Mouse (Mus musculus): ENCODE measurements around the gene Gripap1. TPM values are rescaled to one million over a fixed set of nuclear protein-coding genes. Genes with fewer than 3 reads are reported as not detected.
"Not testable (repeated sequence)": the region's sequence is repeated elsewhere in the genome, so short reads cannot be mapped to it uniquely, and the experiment has no call there.

Gripap1 gene
- polyA plus RNA-seq, 2 experiments from 2014 or later = 46.6 to 58.8 TPM

DNA sequence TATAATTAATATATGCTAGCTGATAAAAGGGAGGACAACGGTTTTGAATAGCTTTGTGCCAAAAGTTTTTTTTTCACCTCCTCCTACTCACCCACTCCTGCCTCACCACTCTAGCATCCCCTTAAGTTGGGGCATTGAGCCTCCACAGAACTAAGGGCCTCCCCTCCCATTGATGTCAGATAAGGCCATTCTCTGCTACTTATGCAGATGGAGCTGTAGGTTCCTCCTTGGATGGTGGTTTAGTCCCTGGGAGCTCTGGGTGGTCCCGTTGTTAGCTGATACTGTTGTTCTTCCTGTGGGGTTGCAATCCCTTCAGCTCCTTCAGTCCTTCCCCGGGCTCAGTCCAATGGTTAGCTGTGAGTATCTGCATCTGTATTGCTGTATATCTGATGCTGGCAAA, 10.3 kb upstream of the Gripap1 start:
- no peak for ATAC-seq

DNA sequence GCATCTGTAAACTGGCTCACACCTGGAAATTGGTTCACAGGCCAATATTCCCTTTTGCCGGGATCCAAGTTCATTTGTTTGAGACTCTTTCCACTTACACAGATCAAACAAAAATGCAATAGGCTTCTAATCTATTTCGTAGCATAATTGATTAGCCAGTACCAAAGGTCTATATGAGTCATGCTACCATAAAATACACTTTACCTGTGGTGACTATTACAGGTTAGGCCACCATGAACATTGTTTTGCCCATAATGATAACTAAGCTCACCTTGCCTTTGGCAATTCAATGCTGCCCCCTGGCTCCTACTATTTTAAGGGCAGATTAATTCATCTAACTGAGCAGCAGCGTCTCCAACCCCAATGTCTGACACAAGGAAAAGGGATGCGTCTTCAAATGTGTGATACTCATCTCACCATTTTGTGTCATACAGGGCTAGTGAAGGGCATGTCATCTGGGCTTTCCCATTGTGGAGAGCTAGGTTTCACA, 6.9 kb upstream of the Gripap1 start:
- ATAC-seq = no peak

DNA sequence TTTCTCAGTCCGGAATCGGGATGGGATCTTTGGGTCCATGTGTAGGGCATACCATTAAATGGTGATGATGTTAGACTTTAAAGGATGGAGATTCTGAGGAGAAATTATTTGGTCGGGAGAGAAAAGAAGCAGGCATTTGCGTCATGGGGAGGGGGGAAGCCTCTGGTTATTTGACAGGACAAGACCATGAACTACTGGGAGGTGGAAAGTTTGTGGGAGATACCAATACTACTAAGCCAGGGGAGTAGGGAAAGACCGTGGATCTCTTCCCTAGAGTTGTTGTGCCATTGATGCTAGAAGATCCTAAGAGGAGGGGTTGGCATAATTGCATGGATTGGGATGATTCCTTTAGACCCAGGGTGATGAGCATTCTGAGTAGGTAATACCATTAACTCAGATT, 744 bp downstream of the Gripap1 start:
- no peak for ATAC-seq

DNA sequence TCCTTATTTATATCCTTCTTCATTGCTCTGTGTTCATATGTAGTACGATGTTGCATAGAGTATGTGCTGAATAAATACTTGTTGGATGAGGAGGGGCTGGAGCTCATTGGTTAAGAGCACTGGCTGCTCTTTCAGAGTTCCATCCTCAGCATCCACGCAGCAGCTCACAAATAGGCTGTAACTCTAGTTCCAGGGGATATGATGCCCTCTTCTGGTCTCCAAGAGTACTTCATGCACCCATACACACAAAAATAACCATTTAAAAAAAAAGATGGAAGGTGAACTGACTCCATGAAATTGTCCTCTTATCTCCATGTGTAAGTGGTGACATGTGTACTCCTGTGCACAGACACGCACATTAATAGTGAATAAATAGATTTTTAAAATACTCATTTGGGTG, 3.8 kb downstream of the Gripap1 start:
- no peak for ATAC-seq

DNA sequence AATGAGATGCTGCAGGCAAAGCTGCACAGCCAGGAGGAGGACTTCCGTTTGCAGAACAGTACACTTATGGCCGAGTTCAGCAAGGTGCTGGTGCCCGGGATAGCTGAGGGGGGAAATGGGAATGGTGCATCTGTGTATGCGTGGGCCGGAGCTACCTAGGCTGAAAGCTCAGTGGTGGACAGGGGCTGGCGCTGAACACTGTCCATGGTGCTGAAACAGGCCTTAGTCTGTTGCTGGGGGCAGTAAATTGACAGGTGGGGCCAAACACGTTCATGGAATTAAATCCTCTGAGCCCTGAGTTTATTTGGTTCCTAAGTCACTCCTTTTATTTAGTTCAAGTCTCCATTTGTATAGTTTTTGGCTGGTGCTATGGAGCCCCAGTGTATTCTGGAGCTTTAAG, 5.5 kb downstream of the Gripap1 start:
- ATAC-seq = no peak

DNA sequence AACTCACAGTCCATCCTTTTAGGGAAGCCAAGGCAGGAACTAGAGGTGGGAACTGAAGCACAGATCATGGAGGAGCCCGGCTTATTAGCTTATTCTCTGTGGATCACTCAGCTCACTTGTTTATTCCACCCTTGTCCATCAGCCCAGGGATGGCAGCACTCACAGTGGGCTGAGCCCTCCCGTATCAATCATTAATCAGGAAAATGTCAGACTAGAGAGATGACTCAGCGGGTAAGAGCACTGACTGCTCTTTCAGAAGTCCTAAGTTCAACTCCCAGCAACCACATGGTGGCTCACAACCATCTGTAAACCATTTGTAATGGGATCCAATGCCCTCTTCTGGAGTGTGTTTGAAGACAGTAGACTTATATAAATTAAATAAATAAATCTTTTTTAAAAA, 7.8 kb downstream of the Gripap1 start:
- no peak for ATAC-seq

DNA sequence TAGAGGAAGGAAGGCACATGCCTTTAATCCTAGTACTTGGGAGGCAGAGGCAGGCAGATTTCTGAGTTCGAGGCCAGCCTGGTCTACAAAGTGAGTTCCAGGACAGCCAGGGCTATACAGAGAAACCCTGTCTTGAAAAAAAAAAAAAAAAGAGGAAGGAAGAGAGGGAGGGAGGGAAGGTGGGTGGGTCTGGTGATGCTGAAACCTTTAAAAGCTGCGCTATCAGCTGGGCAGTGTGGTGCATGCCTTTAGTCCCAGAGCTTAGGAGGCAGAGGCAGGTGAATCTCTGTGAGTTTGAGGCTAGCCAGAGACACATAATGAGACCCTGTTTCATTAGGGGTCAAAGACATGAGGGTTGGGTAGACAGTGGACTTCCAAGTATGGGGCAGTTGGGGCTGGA, 12.6 kb downstream of the Gripap1 start:
- ATAC-seq = not testable (repeated sequence)

DNA sequence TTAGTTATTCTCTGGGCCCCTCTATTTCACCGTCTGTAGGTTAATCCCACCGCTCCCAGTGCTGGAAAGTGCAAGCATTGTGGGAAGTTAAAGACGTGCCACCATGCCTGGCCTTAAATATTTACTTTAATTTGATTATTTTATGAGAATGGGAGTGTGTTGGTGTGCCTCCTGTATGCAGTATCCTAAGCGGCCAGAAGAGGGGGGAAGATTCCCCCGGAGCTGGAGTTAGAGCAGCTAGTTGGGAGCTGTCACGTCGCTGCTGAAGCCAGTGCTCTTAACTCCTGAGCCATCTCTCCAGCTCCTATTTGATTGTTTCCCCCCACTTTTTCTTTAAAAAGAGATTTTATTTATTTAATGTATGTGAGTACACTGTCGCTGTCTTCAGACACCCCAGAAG, 25.5 kb downstream of the Gripap1 start:
- not testable (repeated sequence) for ATAC-seq

DNA sequence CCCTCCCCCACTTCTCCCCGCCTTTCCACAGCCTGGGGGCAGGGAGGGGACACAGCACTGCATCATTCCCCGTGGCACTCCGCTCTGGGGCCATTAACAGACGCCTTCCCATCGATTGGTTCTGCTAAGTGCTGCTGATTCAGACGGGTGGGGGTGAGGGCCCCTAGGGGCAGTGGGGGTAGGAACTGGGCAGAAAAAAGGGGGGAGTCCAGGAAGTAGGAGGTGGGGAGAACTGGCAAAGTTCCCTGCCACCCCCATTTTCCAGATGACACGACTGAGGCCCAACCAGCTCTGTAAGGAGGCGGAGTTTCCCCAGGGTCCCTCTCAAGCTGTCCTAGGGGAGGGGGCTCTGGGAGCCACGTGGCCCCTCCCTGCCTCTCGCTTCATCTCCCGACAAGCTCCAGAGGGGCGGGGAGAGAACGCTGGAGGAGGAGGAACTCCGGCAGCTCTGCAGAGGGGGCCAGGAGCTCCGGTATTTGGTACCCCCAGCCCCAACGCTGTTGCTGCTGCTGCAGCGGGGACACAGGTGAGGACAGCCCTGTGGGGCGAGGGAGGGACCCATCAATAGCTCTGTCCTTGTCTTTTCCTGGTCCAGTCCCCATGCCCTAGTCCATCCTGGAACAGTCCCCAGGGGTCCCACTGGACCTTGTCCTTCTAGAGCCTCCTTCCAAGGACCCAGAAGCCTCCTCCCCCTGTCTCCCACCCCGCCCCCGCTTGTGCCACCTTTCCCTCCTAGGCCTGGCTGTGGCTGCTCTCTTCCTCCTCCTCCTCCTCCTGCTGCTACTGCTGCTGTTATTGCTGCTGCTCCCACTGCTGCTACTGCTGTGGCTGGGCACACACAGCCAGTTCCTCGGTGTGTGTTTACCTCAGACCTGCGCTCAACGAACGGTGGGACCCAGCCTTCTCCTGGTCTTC, 32.6 kb downstream of the Gripap1 start, which contains the start of gene Kcnd1:
Gene Kcnd1, plus strand, starts transcription at position 425 of the 915 bp plus-strand sequence.
- no peak for ATAC-seq

DNA sequence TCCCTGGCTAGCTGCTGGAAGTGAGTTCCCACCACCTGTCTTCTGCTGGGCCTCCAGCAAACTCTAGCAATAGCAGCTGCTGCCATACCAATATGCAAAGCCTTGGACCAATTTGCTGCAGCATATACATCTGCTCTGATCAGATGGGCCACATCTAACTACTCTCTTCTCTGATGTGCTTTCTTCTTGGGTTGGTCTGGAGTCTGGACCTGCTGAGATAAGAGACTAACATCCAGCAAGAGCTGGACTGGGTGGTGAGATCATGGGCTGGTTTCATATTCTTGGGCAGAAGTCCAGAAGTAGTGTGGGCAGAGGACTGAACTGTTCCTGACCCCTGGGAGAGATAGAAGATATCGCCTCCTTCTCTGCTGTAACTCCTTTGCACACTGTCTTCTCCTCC, 47.6 kb downstream of the Gripap1 start:
- no peak for ATAC-seq

DNA sequence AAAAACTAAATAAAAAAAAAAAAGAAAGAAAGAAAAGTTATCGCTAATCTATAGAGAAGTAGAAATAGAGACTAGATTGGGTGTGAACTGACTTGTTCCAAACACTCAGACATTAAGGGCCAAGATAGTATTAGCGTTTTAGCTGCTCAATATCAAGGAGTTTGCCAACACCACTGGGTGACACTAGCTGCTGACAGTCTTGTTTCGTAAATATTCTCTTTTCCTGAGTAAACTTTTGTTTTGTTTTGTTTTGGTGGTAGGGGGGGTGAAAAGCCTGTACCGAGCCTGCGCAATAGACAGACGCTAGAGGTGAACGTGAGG, 51.2 kb downstream of the Gripap1 start:
- no peak for ATAC-seq

DNA sequence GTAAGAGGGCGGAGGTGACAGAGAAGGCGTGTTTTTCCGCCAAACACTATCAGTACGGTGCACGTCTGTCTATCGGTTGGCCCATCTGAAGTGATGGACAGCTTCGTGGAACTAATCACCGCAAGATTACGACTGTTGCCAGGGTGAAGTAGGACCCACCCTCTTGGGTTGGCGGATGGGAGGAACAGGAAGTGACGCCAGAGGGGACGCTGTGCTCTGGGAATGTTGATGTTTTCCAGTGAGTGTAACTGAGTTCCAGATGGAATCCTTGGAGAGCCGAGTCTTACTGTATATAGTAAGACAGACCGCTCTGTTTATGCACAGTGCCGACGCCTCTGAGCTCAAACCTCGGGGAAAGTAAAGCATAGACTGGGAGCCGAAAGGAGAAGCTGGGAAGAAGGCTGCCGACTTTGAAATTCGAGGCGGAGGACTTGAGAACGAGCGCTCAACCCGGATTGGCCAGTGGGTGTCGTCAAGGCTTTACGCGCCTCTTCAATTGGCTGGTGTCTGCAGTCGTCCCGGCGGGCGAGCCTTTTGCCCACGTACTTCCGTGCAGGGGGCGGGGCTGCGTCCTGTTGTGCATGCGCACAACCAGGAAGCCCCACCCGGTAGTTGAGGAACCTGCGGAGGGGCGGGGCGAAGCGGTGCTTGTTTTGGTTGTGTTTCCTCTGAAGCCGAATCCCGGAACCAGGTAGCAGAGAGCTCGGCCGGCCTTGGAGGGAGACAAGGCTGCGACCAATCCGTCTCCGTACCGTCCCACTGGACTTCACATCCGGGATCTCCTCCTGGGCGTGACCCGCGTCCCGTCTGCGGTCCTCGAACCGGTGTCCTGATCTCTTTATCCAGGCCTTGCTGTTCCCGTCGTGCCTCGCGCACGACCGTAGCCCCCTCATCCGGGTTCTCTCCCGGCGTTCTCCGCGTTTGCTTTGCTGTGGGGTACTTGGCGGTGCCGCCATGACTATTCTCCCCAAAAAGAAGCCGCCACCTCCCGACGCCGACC, 51.9 kb downstream of the Gripap1 start, which contains the start of gene Otud5:
Gene Otud5, plus strand, starts transcription at position 202 of the 1,000 bp plus-strand sequence.
- ATAC-seq = peak; percentile 87

DNA sequence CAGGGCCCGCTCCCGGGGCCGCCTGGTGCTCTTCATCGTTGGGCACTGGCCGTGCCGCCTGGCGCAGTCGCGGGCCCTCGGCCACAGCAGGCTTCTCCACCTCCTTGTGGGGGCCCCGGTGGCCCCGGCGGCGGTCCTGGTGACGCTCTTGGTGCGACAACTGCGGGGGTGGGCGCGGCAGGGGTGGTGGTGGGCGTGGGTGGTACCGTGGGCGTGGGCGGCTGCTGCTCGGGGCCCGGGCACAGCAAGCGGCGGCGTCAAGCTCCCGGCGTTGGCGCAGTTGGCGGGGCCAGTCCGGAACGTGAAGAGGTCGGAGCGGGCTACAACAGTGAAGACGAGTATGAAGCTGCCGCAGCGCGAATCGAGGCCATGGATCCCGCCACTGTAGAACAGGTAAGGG, 52.8 kb downstream of the Gripap1 start:
- no peak for ATAC-seq

DNA sequence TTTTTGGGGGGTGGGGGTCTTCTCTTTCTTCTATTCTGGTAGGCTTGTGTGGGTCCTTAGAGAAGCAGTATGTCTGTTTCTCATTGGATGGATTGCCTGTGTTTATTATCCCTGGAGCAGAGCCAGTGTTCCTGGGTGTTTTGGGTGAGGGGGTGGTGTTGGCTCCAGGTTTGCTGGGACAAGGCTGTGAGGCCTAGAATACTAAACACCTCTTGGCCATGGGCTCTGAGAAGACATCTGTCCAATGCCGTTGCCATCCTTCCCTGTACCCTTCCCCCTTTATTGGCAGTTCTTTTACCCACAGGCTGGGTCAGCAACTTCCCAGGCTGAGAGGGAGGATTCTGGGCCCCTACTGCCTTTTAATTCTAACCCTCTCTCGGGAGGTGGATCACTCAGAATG, 58.3 kb downstream of the Gripap1 start:
- ATAC-seq = no peak

DNA sequence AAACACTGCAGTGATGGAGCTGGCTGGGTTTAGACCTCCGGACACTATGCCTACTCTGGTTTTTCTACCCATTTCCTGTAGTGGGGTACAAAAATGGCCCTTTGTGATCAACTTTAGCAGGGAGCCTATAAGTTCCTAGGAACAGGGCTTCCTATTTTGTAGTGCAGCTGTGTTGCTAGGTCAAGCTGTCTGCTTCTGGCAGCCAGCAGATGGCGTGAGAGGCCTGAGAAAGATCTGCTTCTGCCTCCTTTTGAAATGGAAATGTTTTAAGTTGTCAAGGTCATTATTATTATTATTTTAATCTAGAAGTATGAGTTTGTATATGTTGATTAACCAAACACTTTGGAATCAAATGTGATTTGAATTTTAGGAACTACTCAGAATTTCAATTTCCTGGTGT, 65.0 kb downstream of the Gripap1 start:
- peak; percentile 52 for ATAC-seq

DNA sequence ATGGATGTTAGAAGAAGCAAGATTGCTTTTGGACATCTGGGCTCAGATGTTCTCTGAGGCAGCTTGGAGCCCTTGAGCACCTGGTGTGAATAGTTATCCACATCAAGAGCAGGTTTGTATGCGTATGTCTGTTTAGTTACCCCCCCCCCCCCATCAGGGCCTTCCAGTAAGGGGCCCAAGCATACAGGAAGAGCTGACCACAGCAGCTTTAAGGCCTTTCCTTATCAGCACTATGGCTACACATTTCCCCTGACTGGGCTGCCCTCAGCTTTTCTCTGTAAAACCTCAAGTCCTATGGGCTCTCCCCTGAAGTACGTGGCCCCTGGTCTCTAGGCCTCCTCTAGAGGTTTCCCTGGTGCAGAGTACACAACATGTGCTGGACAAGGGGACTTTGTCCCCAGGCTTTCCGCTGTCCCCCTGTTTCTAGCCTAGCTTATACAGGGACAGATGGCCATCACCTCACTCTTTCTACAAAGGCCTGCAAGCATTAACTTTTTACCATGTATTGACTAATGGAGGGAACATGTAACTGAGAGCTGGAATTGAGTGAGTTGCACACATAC, 69.7 kb downstream of the Gripap1 start:
- ATAC-seq = no peak

DNA sequence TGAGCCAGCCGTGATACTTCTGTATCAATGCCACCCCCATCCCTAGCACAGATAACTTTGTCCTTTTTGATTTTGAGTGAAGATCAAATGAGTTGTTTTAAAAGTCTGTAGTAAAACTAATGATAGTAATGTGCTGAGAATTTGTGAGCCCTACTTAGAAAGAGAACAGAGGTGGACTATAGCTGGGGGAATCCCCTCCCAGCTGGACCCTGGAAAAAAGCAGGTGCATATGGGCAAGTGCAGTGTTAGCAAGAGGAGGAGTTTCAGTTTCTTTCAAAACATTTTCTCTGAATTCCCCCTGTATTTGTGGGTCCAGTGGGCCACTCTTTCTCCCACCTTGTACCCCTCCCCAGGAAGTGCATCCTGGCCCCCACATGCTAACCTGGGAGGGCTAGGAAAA, 73.6 kb downstream of the Gripap1 start:
- no peak for ATAC-seq

DNA sequence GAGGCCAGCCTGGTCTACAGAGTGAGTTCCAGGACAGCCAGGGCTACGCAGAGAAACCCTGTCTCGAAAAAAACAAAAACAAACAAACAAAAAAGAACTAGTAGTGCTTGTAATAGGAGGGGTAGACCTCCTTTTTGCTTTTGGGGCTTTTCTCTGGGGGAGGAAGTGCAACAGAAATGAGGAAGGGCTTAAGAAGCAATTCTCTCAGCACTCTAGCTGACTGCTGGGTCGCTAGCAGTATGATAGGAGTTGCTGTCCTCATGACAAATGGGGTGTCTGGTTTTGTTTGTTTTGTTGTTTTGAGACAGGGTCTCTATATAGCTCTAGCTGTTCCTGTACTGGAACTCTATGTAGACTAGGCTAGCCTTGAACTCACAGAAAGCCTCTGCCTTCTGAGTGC, 75.0 kb downstream of the Gripap1 start:
- ATAC-seq = no peak

DNA sequence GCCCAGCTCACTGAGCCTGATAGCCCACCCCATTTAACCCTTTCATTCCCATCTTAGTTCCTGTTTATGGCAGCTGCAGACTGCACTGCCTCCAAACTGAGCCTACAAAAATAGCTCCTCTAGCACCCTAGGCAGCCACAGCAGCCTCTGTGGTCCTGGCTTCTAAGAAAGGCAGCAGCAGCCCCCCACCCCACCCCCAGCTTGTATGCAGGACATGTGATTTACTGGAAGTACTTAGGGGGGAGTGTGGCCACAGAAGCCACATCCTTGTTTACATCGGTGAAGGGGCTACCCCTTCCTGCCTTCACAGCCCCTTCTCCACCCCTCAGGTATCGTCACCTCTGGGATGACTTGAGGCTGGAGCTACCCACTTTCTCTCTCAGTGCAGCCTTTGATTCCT, 75.8 kb downstream of the Gripap1 start:
- ATAC-seq = peak; percentile 69

DNA sequence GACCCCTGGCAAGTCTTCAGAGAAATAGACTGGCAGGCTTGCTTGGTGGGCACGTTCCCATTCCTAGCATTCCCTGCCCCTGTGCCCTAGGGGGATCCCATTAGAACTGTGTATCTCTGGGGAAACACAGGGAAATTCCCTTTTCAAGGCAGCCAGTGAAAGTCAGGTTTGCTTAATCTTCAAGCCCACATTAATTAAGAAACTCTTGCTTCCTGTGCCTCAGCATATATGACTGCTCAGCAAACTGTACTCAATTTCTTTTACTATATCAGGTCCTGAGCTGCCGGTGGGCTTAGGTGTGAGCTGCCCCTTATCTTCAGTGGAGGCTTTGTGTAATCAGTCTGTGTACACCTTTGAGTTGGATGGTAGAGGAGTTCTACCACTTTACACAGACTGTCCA, 76.2 kb downstream of the Gripap1 start:
- peak; percentile 55 for ATAC-seq

DNA sequence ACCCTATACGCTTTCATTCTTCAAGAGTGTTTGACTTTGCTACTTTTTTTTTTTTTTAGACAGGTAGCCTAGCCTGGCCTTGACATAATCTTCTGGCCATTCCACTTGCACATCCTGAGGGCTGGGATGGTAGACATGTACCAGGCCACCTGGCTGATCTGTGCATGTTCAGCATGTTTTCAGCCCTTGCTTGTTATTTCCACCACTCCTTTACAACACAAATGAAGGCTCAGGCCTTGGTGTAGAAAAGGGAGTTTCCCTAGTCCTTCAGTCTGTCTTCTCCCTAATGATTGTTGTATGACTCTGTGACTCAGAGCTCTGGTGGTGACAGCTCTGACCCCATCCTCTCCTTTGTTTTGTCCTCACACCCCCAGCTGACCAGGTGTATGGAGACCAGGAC, 77.6 kb downstream of the Gripap1 start:
- ATAC-seq = no peak

DNA sequence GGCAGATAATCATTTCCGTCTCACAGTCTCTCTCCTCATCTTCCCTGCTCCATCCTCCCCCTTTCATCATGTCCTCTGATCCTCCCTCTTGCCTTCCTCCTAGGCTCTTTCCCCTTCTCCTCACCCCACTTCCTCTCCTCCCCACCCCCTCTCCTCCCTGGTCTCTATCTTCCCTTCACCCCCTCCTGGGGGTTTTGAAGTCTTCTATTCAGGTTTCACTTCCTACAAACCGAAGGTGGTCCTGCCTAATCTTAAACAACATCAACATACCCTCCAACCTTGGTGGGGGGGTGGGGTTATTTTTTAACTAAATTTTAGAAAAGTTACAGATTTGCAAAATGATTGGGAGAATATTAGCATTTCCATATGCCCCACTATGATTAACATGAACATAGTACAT, 78.9 kb downstream of the Gripap1 start:
- ATAC-seq = no peak

DNA sequence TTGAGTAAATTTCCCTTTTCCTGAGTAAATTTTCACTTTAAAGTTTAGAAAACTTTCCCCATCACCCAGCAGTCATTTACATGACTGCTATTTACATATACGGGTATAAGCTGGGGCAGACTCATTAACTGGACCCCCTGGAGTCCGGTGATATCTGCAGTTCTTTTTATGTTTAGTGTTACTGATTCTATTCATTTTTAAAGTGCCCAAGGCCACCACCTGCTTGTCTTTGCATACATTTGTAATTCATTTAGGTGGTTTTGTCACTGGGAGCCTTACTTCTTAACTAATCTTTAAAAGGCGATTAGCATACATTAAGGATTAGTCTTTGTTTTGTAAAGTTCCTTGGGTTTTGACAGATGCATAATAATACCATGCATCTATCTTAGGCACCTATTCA, 80.3 kb downstream of the Gripap1 start:
- no peak for ATAC-seq
